Mouse (Mus musculus) layer of hippocampus, postnatal 25 days (tissue): ENCODE data around the gene Hoxa10. TPM values are rescaled to one million over a fixed set of nuclear protein-coding genes. Genes with fewer than 3 reads are reported as not detected.

Experiments used
- DNase-seq, 2 experiments: peaks; one replicate each; pipeline ENCODE4 v3.0.0; 2022; ENCODE audit warnings: mixed read lengths in 2 of 2, low spot score in 1 of 2; ENCODE audit errors: extremely low spot score in 1 of 2
- total RNA-seq, 2 experiments: library from RNA; stranded (reverse); gene quantifications; 2 replicates each; pipeline ENCODE4 v1.2.3; 2021

The Hoxa10 gene
- total RNA-seq, 2 experiments from 2014 or later: not detected

- peak; percentile 70 to 88 for DNase-seq
These were observed 19.2 kb downstream of the Hoxa10 start, which contains the start of gene Hoxa7 for GRCm38 (mm10) chr6:52221337-52221992. Gene Hoxa7, minus strand, starts transcription at chr6:52221854.

DNA sequence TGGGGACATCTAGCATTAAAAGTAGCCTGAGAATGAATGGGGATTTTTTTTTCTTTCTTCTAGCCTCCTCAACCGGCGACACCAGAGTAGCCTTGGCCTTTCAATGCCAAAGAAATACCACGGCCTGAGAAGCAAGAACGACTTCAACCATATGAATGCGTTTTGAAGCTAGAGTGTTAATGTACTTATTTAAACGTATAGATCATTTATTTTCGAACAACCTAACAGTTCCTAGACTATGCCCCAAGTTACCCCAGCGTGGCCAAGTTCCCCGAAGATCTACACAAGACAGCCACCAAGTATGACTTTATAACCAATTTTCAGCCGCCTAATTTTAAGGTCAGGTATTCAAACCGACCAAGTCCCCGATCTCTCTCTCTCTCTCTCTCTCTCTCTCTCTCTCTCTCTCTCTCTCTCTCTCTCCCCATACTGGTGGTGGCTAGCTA is 19.8 kb downstream of the Hoxa10 start:
- no peak for DNase-seq

DNA sequence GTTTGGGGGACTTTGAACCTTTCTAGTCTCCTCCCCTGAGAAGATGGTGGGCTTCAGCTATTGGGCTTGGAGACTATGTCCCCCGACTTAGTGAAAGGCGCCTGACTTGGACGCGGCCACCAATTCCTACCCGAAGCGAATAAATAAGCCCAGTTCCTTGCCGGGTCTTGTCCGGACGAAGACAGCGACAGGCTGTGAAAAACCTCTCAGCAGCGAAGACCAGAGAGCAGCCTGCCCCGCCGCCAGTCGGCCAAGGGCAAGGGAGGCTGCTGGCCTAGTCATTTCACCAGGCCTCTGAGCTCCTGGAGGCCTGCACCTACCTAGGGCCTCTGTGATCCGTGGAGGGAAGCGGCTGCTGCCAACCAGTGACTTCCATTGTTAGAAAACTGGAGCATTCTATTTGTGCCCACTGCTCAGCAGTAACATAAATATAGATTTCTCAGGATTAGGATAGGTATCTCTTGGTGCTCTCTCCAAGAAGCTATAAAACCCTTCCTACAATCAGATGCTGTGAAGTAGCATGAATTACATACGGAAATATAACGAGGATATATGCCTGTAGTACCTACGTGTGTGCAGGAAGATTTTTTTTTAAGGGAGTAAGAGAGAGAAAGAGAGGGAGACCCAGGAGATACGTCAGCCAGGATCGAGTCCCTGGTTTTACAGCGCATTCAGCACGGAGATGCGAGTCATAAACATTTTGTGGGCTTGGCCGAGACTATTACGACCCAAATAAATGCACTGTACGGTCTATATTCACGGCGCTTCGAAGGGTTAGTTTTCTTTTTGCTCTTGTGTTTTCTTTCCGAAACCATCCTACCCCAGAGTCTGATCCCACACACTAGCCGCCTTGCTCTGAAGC is 20.4 kb downstream of the Hoxa10 start:
- peak in 1 of 2 experiments; percentile 25 for DNase-seq

DNA sequence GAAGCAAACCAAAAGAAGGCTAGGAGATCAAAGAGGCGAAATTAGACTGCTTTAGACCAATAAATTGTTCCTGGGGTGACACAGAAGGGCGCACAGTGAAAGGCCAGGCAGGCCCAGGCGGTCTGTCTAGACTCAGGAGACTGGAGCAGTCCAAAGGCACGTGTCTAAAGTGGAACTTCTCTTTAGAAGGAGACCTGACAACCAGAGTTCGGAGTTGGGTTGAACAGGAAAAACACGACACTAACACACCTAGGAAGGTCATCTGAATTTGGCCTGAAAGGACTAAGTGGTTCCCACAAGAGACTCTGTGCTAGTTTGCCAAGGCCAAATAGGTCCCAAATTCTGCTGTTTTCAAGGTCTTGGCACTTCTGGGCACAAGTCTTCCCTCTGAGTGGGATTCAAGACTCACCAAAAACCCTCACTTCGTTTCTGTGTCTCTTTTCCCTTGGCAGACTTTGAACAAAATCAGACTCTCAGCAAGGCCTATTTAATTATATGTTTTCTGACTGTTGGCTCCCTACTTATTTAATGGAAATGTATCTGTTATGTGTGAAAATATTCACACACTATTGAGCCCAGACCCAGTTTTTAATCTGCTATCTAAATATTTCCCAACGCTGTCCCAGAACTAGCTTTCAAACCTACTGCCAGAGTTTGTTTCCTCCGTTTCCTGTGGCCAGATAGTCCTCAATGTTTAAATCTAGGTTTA is 21.3 kb downstream of the Hoxa10 start:
- DNase-seq: no peak

GRCm38 (mm10) chr6:52218643-52219215 is 21.9 kb downstream of the Hoxa10 start:
- no peak for DNase-seq

GRCm38 (mm10) chr6:52217895-52218642 is 22.6 kb downstream of the Hoxa10 start:
- DNase-seq: peak in 1 of 2 experiments; percentile 8

- no peak for DNase-seq
These were observed 23.2 kb downstream of the Hoxa10 start for GRCm38 (mm10) chr6:52217459-52217768.

DNA sequence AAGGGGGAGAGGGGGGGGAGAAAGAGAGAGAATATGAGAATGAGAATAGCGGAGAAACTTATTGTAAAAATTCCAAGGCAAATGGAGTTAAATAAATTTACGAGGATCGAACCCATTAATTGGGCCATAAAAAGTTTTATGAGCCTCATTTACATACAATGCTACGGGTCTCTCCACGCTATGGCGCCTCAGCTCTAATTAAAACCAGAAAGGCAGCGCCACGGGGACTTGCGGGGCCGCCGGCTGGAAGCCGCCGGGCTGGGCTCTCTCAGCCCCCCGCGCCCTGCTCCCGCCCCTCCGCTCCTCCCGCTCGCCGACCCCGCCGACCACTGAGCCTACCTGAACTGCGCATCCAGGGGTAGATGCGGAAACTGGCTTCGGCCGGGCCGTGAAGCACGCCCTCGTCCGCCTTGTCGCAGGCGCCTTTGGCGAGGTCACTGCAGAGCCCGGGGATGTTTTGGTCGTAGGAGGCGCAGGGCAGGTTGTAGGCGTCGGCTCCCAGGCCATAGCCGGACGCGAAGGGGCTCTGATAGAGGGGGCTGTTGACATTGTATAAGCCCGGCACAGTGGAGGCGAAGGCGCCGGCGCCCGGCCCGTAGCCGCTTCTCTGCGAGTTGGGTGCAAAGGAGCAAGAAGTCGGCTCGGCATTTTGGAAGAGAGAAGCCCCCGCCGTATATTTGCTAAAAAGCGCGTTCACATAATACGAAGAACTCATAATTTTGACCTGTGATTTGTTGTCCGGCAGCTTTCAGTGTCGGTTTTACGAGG is 23.8 kb downstream of the Hoxa10 start:
- DNase-seq: no peak

- no peak for DNase-seq
These were observed 24.7 kb downstream of the Hoxa10 start for GRCm38 (mm10) chr6:52215771-52216535.

GRCm38 (mm10) chr6:52215070-52215469 is 25.6 kb downstream of the Hoxa10 start:
- no peak for DNase-seq

- DNase-seq: no peak
These were observed 26.4 kb downstream of the Hoxa10 start for GRCm38 (mm10) chr6:52214271-52214670.

DNA sequence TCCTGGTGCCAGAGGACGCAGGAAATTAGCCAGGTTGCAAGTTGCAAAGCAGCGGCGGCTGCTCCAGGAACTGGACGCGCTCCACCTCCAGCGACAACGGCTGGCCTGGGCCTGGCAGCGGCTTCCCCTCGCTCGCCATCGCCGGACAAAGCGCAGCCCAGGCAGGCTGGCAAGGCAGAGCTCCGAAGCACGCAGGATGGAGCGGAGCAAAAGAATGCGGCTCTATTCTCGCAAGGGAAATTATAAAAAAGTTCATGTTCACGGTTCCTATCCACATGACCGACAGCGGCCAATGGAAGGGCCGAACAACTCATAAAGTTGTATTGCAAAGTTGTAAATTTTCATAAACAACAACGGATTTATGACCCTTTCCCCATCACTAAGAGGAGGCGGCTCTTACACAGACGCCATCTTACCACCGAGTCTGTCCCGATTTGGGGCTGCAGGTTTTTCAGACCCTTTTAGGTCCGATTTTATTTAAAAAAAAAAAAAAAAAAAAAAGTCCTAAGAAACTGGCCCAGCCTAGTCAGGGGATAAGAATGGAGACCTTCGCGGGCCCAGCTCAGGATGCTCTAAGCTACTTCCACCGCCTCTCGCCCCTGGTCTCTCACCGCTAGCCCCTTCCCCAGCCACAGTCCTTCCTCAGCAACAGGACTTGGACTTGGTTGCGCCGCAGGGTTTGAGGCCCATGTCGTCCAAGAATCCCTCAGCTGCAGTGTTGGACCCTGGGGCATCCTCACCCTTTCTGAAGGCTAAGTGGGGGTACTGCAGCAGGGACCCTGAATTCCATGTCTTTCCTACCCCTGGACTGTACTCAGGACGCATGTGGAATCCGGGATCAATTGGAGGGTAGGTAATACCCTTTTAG is 27.3 kb downstream of the Hoxa10 start, which contains the start of the genes Hoxa3 and Gm28308:
Gene Hoxa3 (minus strand): TSS at position 218 of the 868 bp plus-strand sequence.
Gene Gm28308 (minus strand): TSS at position 221 of the 868 bp plus-strand sequence.
- DNase-seq: no peak

DNA sequence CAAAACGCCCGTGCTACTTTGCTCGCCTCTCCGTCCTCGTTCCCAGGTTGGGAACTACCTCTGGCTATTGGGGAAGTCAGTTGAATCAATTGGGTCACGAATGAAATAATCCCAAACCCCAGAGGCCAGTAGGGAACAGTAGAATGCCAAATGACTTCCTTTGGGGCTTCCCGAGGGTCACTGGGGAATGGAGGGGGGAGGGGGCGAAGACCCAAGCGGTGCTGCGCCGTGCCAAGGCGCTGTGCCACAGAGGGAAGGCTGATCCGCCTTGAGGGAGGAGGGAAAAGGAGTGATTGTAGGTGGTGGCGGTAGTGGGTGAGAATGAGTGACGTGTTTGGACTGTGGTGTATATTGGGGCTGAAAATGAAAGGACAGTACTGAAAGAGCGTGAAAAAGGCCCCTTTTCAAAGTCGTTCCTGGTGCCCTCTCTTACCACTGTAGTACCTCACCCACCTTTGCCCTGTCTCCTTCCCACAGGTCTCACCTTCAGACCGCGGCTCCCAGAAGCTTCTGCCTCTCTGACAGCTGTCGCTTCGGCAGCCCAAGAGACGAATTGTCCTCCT is 28.0 kb downstream of the Hoxa10 start:
- no peak for DNase-seq

GRCm38 (mm10) chr6:52211961-52212360 is 28.7 kb downstream of the Hoxa10 start:
- peak in 1 of 2 experiments; percentile 11 for DNase-seq

DNA sequence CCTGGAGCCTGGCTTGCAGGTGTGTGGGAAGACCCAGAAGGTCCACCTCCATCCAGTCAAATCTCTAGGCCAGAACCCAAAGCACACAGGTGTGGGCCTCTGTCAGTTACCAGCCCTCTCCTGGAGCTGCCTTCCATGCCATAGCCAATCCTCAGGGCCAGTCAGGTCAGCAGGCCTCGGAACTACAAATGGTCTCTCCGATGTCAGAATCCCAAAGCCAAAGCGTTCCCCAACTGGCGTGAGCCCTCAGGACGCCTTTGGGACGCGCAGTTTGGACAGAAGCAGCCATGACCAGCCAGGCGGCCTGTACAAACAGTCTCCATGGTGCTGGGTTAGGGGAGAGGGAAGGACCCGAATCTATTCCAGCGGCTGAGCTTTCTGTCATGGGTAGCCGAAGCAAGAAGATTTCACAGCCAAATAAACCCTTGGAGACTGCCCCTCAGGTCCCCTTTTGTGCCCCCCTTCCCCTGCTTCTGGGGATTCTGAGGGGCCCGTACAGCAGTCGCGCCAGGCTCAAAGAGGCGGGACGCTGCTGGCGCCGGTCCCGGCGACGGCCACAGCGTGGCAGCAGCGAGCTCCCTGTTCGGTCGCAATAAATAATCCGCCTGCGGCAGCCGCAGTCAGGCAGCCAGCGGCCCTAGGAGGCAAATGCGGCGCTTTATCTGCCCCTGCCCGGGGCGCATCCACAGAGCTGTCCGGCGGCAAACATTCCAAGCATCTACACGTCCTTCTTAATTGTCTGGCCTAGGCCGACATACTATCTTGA is 29.3 kb downstream of the Hoxa10 start:
- DNase-seq: peak; percentile 37 to 65

- DNase-seq: no peak
These were observed 31.0 kb downstream of the Hoxa10 start for GRCm38 (mm10) chr6:52209685-52210046.
